Mouse (Mus musculus) thymus, adult 2 months (tissue): Measurements from ENCODE around the gene Slc22a5. TPM values are rescaled to one million over a fixed set of nuclear protein-coding genes. Genes with fewer than 3 reads are reported as not detected.
"Not testable (repeated sequence)": the region's sequence is repeated elsewhere in the genome, so short reads cannot be mapped to it uniquely, and the experiment has no call there.

Experiments used
- DNase-seq: peaks from one replicate; pipeline ENCODE4 v3.0.0; 2021
- H3K27ac ChIP-seq: fragments of 200-500 bp; 2 replicates; pipeline ENCODE4 v1.5.1; 2012; ENCODE audit warnings: low read length, control low read depth; ENCODE audit not compliant: control insufficient read depth, insufficient read depth
- H3K27me3 ChIP-seq: fragments of 200-500 bp; 2 replicates; pipeline ENCODE4 v1.6.1; 2012; ENCODE audit warnings: mild to moderate bottlenecking, low read length, moderate library complexity, mixed read lengths; ENCODE audit not compliant: control insufficient read depth, insufficient read depth
- H3K36me3 ChIP-seq: fragments of 200-500 bp; 2 replicates; pipeline ENCODE4 v1.6.1; 2012; ENCODE audit warnings: mild to moderate bottlenecking, low read length, moderate library complexity; ENCODE audit not compliant: control insufficient read depth, insufficient read depth
- H3K4me1 ChIP-seq: fragments of 200-500 bp; replicated peaks from 2 replicates; pipeline ENCODE4 v1.6.1; 2012; ENCODE audit warnings: low read length; ENCODE audit not compliant: control insufficient read depth, insufficient read depth
- H3K4me3 ChIP-seq: fragments of 200-500 bp; 2 replicates; pipeline ENCODE4 v1.5.1; 2012; ENCODE audit warnings: mild to moderate bottlenecking, low read length, control low read depth, moderate library complexity; ENCODE audit not compliant: control insufficient read depth, insufficient read depth
- CTCF ChIP-seq: fragments of 200-500 bp; IDR thresholded peaks from 2 replicates; pipeline ENCODE4 v1.5.1; 2012; ENCODE audit warnings: mild to moderate bottlenecking, control low read depth, low read length, moderate library complexity, borderline replicate concordance; ENCODE audit not compliant: control insufficient read depth, poor library complexity, insufficient read depth; ENCODE audit errors: extremely low read depth
- POLR2A ChIP-seq: fragments of 200-500 bp; IDR thresholded peaks from 2 replicates; pipeline ENCODE4 v1.6.1; 2012; ENCODE audit warnings: mild to moderate bottlenecking, low read length, control low read depth, moderate library complexity; ENCODE audit not compliant: control insufficient read depth, poor library complexity, insufficient read depth; ENCODE audit errors: extremely low read depth
- WGBS: fragments of 180-500 bp; shearing (Covaris S2); methylation state at CpG from one replicate; pipeline ENCODE4 v1.1.7; 2018; 5-methylcytosine and 5-hydroxymethylcytosine counted together
- polyA plus RNA-seq: library from polyadenylated mRNA; depleted of rRNA; stranded (reverse); fragments of >200 nt; gene quantifications from 2 replicates; pipeline ENCODE4 v1.2.3, GENCODE M21; 2012

The Slc22a5 gene
- polyA plus RNA-seq, 1 experiment = 18.8 TPM

- H3K27ac ChIP-seq, H3K36me3 ChIP-seq, H3K27me3 ChIP-seq, DNase-seq: not testable (repeated sequence)
- Histone ChIP-seq H3K4me1 (peaks cover 15% of the 10 kb centered on the region), H3K4me3 (peak within 1 kb of the TSS; percentile 67)
- TF ChIP-seq CTCF = peak; percentile 75
- 0 out of 2 replicates have a peak, but pooled peaks have one; percentile 17 for TF ChIP-seq POLR2A
- WGBS = 4% methylated on average over 39 of the region's 50 CpGs
Observed at GRCm38 (mm10) chr11:53858761-53859580, 32.5 kb downstream of the Slc22a5 start, which contains the start of gene Gm12216. TSS of gene Gm12216 (minus strand) at chr11:53859256.

- WGBS = 40% methylated on average over 6 of the region's 6 CpGs
- H3K27me3 ChIP-seq = no peaks in the 10 kb centered on the region
- no peaks in the 10 kb centered on the region for H3K36me3 ChIP-seq
- H3K4me1 ChIP-seq = peaks cover 15% of the 10 kb centered on the region
- DNase-seq = no peak
- TF ChIP-seq POLR2A = no peak
- no peak for TF ChIP-seq CTCF
- H3K27ac ChIP-seq = no peak overlapping the region
- H3K4me3 ChIP-seq = peak overlapping the region; percentile 67; the same call in 1 of the 2 replicates
Observed at GRCm38 (mm10) chr11:53858058-53858760, 33.3 kb downstream of the Slc22a5 start.

- H3K36me3 ChIP-seq = no peaks in the 10 kb centered on the region
- no peak overlapping the region for H3K4me3 ChIP-seq
- H3K27ac ChIP-seq = no peak overlapping the region
- peaks cover 35% of the 10 kb centered on the region for H3K4me1 ChIP-seq
- no peak for DNase-seq
- TF ChIP-seq CTCF (no peak), POLR2A (no peak)
- 68% methylated on average over 5 of the region's 5 CpGs for WGBS
- H3K27me3 ChIP-seq = no peaks in the 10 kb centered on the region
Observed at GRCm38 (mm10) chr11:53853665-53854064, 37.8 kb downstream of the Slc22a5 start.

- Histone ChIP-seq H3K4me3 (no peak overlapping the region), H3K36me3 (no peaks in the 10 kb centered on the region), H3K27ac (peak overlapping the region; percentile 57), H3K27me3 (no peaks in the 10 kb centered on the region), H3K4me1 (peaks cover 24% of the 10 kb centered on the region)
- TF ChIP-seq CTCF (no peak), POLR2A (no peak)
- WGBS = 2% methylated on average over 5 of the region's 5 CpGs
- DNase-seq = peak; percentile 76
Observed at GRCm38 (mm10) chr11:53851795-53852194, 39.7 kb downstream of the Slc22a5 start.

GRCm38 (mm10) chr11:53849588-53850320 lies 41.7 kb downstream of the Slc22a5 start:
- 0 out of 2 replicates have a peak overlapping the region, but pooled peaks have one; percentile 6 for H3K27ac ChIP-seq
- 55% methylated on average over 9 of the region's 9 CpGs for WGBS
- DNase-seq = peak; percentile 76
- H3K36me3 ChIP-seq = no peaks in the 10 kb centered on the region
- H3K27me3 ChIP-seq = no peaks in the 10 kb centered on the region
- TF ChIP-seq CTCF (peak; percentile 74; the same call in 1 of the 2 replicates), POLR2A (no peak)
- peaks cover 35% of the 10 kb centered on the region for H3K4me1 ChIP-seq
- no peak overlapping the region for H3K4me3 ChIP-seq

- 4% methylated on average over 6 of the region's 6 CpGs for WGBS
- H3K27ac ChIP-seq = peak overlapping the region; percentile 63
- DNase-seq = peak; percentile 79
Observed at GRCm38 (mm10) chr11:53845680-53846079, 45.8 kb downstream of the Slc22a5 start.

More at GRCm38 (mm10) chr11:53845680-53846079, 45.8 kb downstream of the Slc22a5 start:
- H3K27me3 ChIP-seq = no peaks in the 10 kb centered on the region
- TF ChIP-seq CTCF = no peak
- TF ChIP-seq POLR2A = no peak
- H3K4me1 ChIP-seq = peaks cover 58% of the 10 kb centered on the region
- H3K36me3 ChIP-seq = no peaks in the 10 kb centered on the region
- no peak overlapping the region for H3K4me3 ChIP-seq
